Mouse (Mus musculus) liver, adult 2 months (tissue): ENCODE measurements at regions not wholly inside any gene's neighbourhood (a gene's known extent, or its start where the extent isn't known, plus 50 kb on each side); places are given as distances from the start of the nearest gene placed in this dataset.
"Not testable (repeated sequence)": the region's sequence is repeated elsewhere in the genome, so short reads cannot be mapped to it uniquely, and the experiment has no call there.

ENCODE experiments used
- DNase-seq: peaks from one replicate; pipeline ENCODE4 v3.0.0-alpha.2; 2011; ENCODE audit warnings: low read depth, low spot score; ENCODE audit errors: extremely low read depth
- H3K27ac ChIP-seq: fragments of 200-500 bp; replicated peaks from 2 replicates; pipeline ENCODE4 v1.5.1; 2012; ENCODE audit warnings: low read depth, mild to moderate bottlenecking, control low read depth, inconsistent platforms, low read length; ENCODE audit not compliant: insufficient read depth
- H3K27me3 ChIP-seq: fragments of 200-500 bp; 2 replicates; pipeline ENCODE4 v1.6.1; 2012; ENCODE audit warnings: mild to moderate bottlenecking, moderate library complexity, low read length, inconsistent platforms; ENCODE audit not compliant: control insufficient read depth, insufficient read depth
- H3K36me3 ChIP-seq: fragments of 200-500 bp; 2 replicates; pipeline ENCODE4 v1.6.1; 2012; ENCODE audit warnings: low read length, inconsistent platforms; ENCODE audit not compliant: control insufficient read depth, insufficient read depth
- H3K4me1 ChIP-seq: fragments of 200-500 bp; 2 replicates; pipeline ENCODE4 v1.6.1; 2011; ENCODE audit warnings: low read length; ENCODE audit not compliant: control insufficient read depth, insufficient read depth
- H3K4me3 ChIP-seq: fragments of 200-500 bp; 2 replicates; pipeline ENCODE4 v1.5.1; 2011; ENCODE audit warnings: low read depth, mild to moderate bottlenecking, control low read depth, low read length, moderate library complexity; ENCODE audit not compliant: insufficient read depth
- H3K79me2 ChIP-seq: fragments of 200-500 bp; 2 replicates; pipeline ENCODE4 v1.6.1; 2012; ENCODE audit warnings: inconsistent platforms, mild to moderate bottlenecking, low read length, moderate library complexity; ENCODE audit not compliant: control insufficient read depth, insufficient read depth
- H3K9ac ChIP-seq: fragments of 200-500 bp; 2 replicates; pipeline ENCODE4 v1.6.1; 2012; ENCODE audit warnings: low read depth, mild to moderate bottlenecking, control low read depth, inconsistent platforms, low read length
- CTCF ChIP-seq: fragments of 200-500 bp; IDR thresholded peaks from 2 replicates; pipeline ENCODE4 v1.5.1; 2011; ENCODE audit warnings: low read depth, low read length, control low read depth
- POLR2A ChIP-seq: fragments of 200-500 bp; IDR thresholded peaks from 2 replicates; pipeline ENCODE4 v1.6.1; 2011; ENCODE audit warnings: low read length, control low read depth; ENCODE audit not compliant: insufficient read depth; ENCODE audit errors: extremely low read depth
- WGBS: fragments of 180-500 bp; shearing (Covaris S2); methylation state at CpG from one replicate; pipeline ENCODE4 v1.1.7; 2018; 5-methylcytosine and 5-hydroxymethylcytosine counted together

- H3K9ac ChIP-seq, result no peak overlapping the region
- no peak overlapping the region for H3K4me3 ChIP-seq
- H3K4me1 ChIP-seq, result no peaks in the 10 kb centered on the region; the same call in 1 of the 2 replicates
- no peaks in the 10 kb centered on the region for H3K79me2 ChIP-seq
- no peaks in the 10 kb centered on the region for H3K36me3 ChIP-seq
- TF ChIP-seq POLR2A, result no peak
- no peak for TF ChIP-seq CTCF
- no peak for DNase-seq
- H3K27me3 ChIP-seq, result no peaks in the 10 kb centered on the region
- no peak overlapping the region for H3K27ac ChIP-seq
- WGBS, result 92% methylated on average over 3 of the region's 3 CpGs
These were observed 126.4 kb downstream of the Tomm20 start for GRCm38 (mm10) chr8:126819261-126819660.

GRCm38 (mm10) chr8:126816155-126816554 lies 129.5 kb downstream of the Tomm20 start:
- DNase-seq, result no peak
- Histone ChIP-seq H3K79me2 (no peaks in the 10 kb centered on the region), H3K27ac (no peak overlapping the region), H3K4me1 (no peaks in the 10 kb centered on the region), H3K9ac (no peak overlapping the region), H3K4me3 (no peak overlapping the region), H3K36me3 (no peaks in the 10 kb centered on the region), H3K27me3 (no peaks in the 10 kb centered on the region)
- WGBS, result 89% methylated on average over 3 of the region's 3 CpGs
- TF ChIP-seq POLR2A, result no peak
- no peak for TF ChIP-seq CTCF

DNA sequence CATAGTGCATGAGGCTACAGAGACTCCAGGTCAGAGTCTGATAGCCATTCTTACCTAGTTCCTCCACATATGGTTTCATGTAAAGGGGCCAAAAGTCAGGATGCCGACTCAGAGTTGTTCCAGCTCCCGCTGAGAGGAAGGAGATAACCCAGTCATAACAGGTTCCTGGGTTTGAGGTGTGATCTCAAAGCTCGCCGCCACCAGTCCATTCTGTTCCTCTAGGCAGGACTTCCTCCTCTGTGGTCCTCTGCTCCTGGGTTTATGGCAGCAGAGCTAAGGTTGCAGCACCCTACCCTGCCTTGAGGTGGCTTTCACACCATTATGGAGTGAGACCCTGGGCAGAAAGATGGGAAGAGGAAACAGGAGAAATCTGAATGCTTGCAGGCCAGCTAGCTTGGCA lies 131.2 kb downstream of the Tomm20 start:
- H3K9ac ChIP-seq, result no peak overlapping the region
- H3K79me2 ChIP-seq, result no peaks in the 10 kb centered on the region
- 85% methylated on average over 4 of the region's 4 CpGs for WGBS
- no peak for DNase-seq
- no peak for TF ChIP-seq CTCF
- peaks cover 5% of the 10 kb centered on the region; the same call in 1 of the 2 replicates for H3K4me1 ChIP-seq
- H3K36me3 ChIP-seq, result no peaks in the 10 kb centered on the region
- H3K27me3 ChIP-seq, result no peaks in the 10 kb centered on the region
- H3K4me3 ChIP-seq, result no peak overlapping the region
- no peak overlapping the region for H3K27ac ChIP-seq

GRCm38 (mm10) chr8:126813621-126814020 lies 132.0 kb downstream of the Tomm20 start:
- Histone ChIP-seq H3K79me2 (no peaks in the 10 kb centered on the region), H3K36me3 (no peaks in the 10 kb centered on the region), H3K4me1 (peaks cover 11% of the 10 kb centered on the region), H3K27ac (no peak overlapping the region), H3K9ac (no peak overlapping the region), H3K4me3 (no peak overlapping the region), H3K27me3 (no peaks in the 10 kb centered on the region)
- TF ChIP-seq CTCF (peak; percentile 33; the same call in 1 of the 2 replicates), POLR2A (no peak)
- WGBS, result 91% methylated on average over 4 of the region's 4 CpGs
- no peak for DNase-seq

- Histone ChIP-seq H3K27me3 (no peaks in the 10 kb centered on the region), H3K79me2 (no peaks in the 10 kb centered on the region), H3K36me3 (no peaks in the 10 kb centered on the region), H3K4me1 (peaks cover 14% of the 10 kb centered on the region), H3K9ac (no peak overlapping the region), H3K4me3 (no peak overlapping the region), H3K27ac (no peak overlapping the region)
- TF ChIP-seq CTCF (no peak), POLR2A (no peak)
- DNase-seq, result peak; percentile 80
- WGBS, result 97% methylated on average over 5 of the region's 5 CpGs
These were observed 132.9 kb downstream of the Tomm20 start for GRCm38 (mm10) chr8:126812777-126813176.

GRCm38 (mm10) chr8:126811358-126811757 lies 134.3 kb downstream of the Tomm20 start:
- not testable (repeated sequence) for H3K27ac ChIP-seq, DNase-seq, H3K4me3 ChIP-seq, H3K9ac ChIP-seq, H3K79me2 ChIP-seq, H3K36me3 ChIP-seq, H3K27me3 ChIP-seq
- 89% methylated on average over 2 of the region's 2 CpGs for WGBS
- peaks cover 21% of the 10 kb centered on the region for H3K4me1 ChIP-seq
